Mouse (Mus musculus): Measurements from ENCODE around the gene Commd3. TPM values are rescaled to one million over a fixed set of nuclear protein-coding genes. Genes with fewer than 3 reads are reported as not detected.

Commd3 gene
- total RNA-seq, 2 experiments from 2014 or later: 89.2 to 91.5 TPM

GRCm38 (mm10) chr2:18718521-18718920 is 46.3 kb downstream of the Commd3 start:
- DNase-seq: no peak

- no peak for DNase-seq
Observed at GRCm38 (mm10) chr2:18722208-18722830, 50.1 kb downstream of the Commd3 start.

- no peak for DNase-seq
Observed at GRCm38 (mm10) chr2:18724462-18724861, 52.3 kb downstream of the Commd3 start.

Other genes starting within 250 kb of the Commd3 start
- gene Bmi1, start 4.6 kb downstream of the Commd3 start, total RNA-seq (2021): 10 to 100 TPM; 29.9 to 42.7 TPM
- gene Spag6, start 21.6 kb downstream of the Commd3 start, total RNA-seq (2021): under 1 TPM in 1 of 2 experiments, not detected in 1; 0.36 TPM

Data from gastrocnemius, postnatal 25 days (tissue).